Mouse (Mus musculus) brain, embryonic 14.5 days (tissue): Measurements from ENCODE around the gene Snd1. TPM values are rescaled to one million over a fixed set of nuclear protein-coding genes. Genes with fewer than 3 reads are reported as not detected.

Source experiments
- DNase-seq: peaks from one replicate; pipeline ENCODE4 v3.0.0-alpha.2; 2011; ENCODE audit warnings: low read depth
- CTCF ChIP-seq: fragments of 200-500 bp; IDR thresholded peaks from 2 replicates; pipeline ENCODE4 v1.5.1; 2012; ENCODE audit warnings: inconsistent platforms, mild to moderate bottlenecking, moderate library complexity, borderline replicate concordance; ENCODE audit not compliant: insufficient read depth, insufficient read length; ENCODE audit errors: extremely low read depth
- POLR2A ChIP-seq: fragments of 200-500 bp; IDR thresholded peaks from 2 replicates; pipeline ENCODE4 v1.6.1; 2012; ENCODE audit warnings: mild to moderate bottlenecking, inconsistent platforms, borderline replicate concordance; ENCODE audit not compliant: poor library complexity, insufficient read depth, insufficient read length, severe bottlenecking; ENCODE audit errors: extremely low read depth
- polyA plus RNA-seq: library from polyadenylated mRNA; depleted of rRNA; stranded (reverse); fragments of >200 nt; gene quantifications from 2 replicates; pipeline ENCODE4 v1.2.3, GENCODE M21; 2012

The Snd1 gene
- polyA plus RNA-seq, 1 experiment: 73.1 TPM

DNA sequence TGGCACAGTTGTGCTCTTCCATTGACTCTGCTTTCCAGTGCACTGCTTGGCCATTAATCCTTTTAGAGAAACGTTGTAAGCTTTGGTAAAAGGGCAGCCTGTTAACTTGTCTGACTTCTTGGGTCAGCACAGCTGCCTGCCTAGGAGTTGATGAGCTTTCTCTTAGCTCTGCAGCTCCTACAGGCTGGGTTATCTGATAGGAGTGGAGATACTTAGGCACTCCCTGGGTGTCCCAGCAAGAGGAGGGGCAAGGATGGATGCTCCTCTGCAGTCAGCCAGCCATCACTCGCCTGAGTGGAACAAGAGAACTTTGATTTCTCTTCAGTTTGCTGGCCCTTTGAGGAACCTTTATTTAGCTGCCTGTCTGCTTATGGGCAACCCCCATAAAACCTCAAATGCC, 235.1 kb downstream of the Snd1 start:
- DNase-seq: no peak
- TF ChIP-seq CTCF: no peak
- no peak for TF ChIP-seq POLR2A

DNA sequence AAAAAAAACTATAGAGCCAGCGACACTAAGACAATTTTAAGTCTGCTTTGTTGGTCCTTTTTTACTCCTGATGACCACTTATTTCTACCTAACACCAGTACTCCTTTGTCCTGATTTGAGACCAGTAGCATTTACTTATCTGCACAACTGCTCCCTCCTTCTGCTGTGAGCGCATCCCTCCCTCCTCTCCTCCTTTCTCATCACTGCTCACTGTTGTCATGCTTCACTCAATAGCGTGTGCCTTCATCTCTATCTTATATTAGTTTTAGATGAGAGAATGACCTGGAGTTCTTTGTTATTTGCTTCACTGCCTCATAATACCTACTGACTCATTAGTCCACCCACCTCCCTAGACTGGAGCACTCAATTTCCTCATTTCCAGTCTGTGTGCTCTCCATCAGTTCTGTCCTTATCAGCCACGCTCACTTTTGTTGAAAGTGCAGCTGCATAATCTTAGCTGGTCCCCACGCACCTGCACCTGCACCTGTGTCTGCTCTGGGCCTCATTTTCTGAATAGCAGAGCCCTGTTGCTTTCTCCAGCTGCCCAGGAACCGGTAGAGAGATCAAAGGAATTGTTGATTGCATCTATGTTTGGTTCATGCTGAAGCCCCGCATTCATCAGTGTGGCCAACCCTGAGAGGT, 242.4 kb downstream of the Snd1 start:
- DNase-seq: peak; percentile 37
- TF ChIP-seq POLR2A (no peak), CTCF (no peak)

DNA sequence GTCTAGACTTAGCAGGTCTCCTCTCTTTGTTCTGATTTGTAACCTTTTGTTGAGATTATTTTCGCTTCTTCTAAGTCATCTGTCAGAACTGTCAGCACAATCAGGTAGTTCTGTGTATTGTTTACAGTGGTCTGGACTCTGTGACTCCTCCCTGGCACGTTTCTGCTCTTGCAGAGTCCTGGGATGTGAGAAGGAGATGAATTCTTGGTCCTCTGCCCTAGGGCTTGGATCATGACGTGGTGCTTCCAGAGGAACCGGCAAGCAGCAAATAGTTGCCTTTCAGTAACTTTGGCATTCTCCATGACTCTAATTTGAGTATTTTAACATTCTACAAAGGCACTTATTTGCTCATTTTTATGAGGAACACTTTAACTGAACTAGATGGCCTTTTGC, 242.9 kb downstream of the Snd1 start:
- no peak for DNase-seq
- no peak for TF ChIP-seq POLR2A
- TF ChIP-seq CTCF: no peak

DNA sequence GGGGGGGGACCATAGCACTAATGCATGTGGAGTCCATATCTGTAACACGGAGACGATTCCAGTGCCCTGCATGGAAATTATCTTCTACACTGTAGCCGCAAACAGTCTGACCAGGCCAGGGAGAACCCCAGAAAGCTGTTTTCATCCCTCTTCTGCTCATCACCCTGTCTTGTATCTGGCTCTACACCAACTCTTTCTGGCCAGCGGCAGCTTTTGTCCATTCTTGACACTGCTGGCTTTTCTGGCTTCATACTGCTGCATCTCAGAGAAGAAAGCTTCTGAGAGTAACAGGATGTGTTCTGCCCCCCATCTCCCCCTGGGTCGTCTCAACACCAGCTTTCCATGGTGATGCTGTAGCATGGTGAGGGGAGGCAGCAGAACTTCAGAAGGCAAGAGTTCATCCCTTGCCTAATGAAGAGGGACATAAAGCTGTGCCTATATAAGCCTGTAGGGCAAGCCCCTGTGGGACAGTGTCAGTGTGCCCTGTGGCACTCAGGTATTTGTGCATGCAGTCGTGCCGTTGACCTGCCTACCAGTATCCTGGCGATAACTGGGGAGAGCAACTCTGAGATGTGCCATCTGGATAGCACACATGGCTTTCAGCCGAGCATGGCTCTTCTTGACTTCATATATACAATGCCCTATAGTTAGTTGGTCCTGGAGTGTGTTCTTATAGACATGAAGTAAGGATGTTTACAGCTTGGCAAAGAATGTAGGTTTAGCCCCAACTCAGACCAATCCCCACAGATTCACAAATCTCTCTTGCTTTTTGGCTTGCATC, 245.6 kb downstream of the Snd1 start:
- TF ChIP-seq POLR2A: no peak
- TF ChIP-seq CTCF: no peak
- DNase-seq: no peak

DNA sequence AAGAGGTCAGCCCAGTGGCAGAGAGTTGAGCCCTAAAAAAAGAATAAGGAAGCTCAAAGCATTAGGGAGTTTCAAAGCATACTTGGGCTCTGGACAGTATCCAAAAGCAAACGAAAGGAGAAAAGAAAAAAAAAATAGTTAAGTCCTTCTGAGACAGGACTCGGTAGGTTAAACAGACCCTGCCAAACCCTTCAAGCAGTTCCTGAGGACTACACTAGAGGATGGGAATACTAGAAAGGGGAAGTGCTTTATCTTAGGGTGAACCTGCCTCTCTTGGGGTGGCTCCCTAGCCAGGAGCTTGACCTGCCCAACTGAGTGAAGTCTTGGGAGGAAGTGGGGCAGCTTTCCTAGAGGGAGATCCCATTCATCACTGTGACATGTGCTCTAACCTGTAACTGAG, 248.1 kb downstream of the Snd1 start:
- TF ChIP-seq CTCF (no peak), POLR2A (no peak)
- no peak for DNase-seq

DNA sequence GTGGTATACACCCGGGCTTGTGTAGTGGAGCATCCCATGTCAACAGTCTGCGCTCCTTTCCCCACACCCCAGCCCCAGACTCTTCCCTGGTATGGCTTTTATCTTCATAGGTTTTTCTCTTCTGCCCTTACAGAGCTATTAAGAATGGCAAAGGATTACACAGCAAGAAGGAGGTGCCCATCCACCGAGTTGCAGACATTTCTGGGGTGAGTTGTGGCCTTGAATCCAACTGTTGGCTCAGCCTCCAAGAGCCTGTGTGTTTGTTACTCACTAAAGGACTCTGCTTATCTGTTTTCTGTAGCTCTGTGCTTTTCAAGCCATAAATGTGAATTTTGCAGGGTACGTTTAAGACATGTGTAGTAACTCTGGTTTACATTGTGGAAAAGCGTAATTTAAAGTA, 249.8 kb downstream of the Snd1 start:
- DNase-seq: no peak
- TF ChIP-seq CTCF (no peak), POLR2A (no peak)

DNA sequence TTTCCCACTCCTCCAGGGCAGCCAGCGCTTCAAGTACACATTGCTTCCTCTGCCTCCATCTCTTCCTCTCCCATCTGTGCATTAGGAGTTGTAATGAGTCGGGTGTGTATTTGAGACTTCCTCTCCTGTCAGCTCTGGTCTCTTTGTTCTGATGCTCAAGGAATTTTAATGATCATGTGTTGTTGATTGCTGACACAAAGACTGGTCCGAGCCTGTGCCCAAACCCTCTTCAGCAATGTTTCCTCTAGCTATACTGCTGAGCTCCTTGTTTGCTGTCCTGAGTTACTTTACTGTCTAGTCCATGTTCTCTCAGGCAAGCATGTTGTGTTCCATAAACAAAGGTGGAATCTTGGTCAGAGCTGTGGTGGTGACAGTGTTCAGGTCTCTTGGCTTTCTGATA, 254.3 kb downstream of the Snd1 start:
- peak; percentile 57 for DNase-seq
- TF ChIP-seq CTCF (no peak), POLR2A (no peak)

DNA sequence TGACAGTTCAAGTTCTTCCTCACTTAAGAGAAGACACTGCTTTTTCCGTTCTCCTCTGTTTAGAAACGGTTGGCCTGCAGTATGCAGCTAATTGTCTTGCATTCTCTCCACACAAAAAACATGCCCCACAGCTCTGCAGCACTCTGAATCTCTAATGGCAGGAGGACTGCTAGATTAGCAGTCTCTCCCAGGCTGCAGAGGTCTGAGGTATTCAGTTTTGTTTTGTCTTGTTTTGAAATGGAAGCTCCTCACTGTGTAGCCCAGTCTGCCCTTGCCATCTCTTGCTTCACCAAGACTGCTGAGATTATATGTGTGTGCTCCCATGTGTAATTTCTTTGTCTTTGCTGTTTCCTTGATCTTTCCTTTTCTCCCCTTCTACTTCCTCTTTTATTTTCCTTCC, 254.7 kb downstream of the Snd1 start:
- no peak for TF ChIP-seq CTCF
- no peak for TF ChIP-seq POLR2A
- DNase-seq: peak; percentile 52

DNA sequence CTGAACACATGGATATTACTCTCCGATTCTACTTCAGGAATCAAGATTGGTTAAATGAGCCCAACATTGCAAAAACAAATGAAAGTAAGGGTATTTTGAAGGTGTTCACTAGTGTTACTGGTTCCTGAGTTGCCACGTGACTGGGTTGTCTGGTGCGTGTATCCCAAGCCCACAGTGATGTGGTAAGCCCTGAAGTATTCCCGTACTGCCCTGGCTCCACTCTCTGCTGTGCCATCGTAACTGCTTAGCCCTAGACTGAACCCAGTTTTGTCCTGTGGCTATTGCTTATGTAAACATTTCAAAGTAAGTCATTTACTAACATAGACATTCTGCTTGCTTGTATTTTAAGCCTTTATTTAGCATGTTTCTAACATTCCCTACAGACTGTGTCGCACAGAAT, 256.3 kb downstream of the Snd1 start:
- no peak for TF ChIP-seq POLR2A
- TF ChIP-seq CTCF: no peak
- no peak for DNase-seq

DNA sequence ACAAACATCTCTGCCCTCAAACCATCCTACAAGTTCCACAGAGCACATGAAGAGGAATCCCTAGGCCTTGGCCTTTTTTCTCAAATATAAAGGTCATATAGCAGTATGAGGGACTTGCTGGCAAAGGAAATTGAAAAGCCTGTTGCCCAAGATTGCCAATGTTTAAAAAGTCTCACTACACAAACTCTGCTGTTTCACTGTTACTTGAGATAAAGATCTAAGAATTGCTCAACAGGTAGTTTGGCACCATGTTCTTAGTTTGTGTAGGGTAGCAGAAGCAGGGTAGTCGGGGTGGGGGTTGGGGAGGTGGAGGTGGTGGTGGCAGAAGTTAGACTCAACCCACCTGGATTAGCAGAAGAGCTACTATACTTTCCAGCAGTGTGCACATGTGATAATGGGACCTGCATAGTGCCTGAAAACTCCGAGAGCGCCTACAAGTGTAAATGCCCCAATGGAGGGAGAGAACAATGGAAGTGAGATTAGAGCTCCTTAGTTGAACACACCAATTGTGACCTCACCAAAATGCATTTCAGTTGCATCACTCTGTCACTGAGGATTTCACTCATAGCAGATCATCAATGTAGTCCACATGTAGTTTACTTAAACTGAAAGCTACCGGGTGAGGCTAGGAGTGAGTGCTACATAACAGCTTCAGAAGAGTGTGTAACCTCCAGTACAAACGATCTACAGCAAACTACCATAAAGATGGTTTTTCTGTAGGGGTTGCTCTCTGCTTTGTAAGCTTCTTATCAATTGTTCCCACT, 259.1 kb downstream of the Snd1 start:
- DNase-seq: no peak
- no peak for TF ChIP-seq POLR2A
- TF ChIP-seq CTCF: no peak

DNA sequence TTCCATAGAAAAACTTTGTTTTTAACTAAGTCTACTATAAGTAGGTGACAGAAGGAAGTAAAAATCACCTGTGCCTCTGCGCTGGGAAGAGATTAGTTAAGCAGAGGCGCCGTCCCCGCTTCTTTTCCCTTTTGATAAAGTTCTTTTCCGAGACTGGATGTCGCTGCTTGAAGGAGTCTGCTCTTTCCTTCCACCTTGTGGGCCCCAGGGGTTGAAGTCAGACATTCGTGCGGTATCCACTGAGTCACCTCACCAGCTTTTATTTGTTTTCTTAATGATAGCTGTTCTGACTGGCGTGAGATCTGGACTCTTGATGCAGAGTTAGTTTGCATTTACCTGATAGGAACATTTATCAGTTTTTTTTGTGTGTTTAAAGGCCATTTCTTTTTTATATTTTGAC, 260.2 kb downstream of the Snd1 start:
- no peak for TF ChIP-seq POLR2A
- TF ChIP-seq CTCF: no peak
- DNase-seq: no peak
